Mouse (Mus musculus) myocyte (in vitro differentiated cells): ENCODE measurements around the gene Elp5.

Experiments
- CEBPB ChIP-seq: IDR thresholded peaks from 2 replicates; pipeline ENCODE4 v1.6.1; 2011; ENCODE audit warnings: mild to moderate bottlenecking, moderate library complexity; ENCODE audit not compliant: poor library complexity, insufficient read depth, severe bottlenecking
- E2F4 ChIP-seq: IDR thresholded peaks from one replicate; pipeline ENCODE4 v1.6.1; 2011; ENCODE audit warnings: mild to moderate bottlenecking, control low read depth, moderate library complexity; ENCODE audit not compliant: insufficient read depth
- MAX ChIP-seq: IDR thresholded peaks from one replicate; pipeline ENCODE4 v1.6.1; 2011; ENCODE audit warnings: low read depth, mild to moderate bottlenecking, control low read depth
- MYOD1 ChIP-seq, 3 experiments: IDR thresholded peaks; one replicate each; pipeline ENCODE4 v1.6.1; 2011; ENCODE audit warnings: control low read depth in 2 of 3, low read depth in 2 of 3, mild to moderate bottlenecking in 2 of 3, moderate library complexity in 1 of 3; ENCODE audit not compliant: insufficient read length in 2 of 3, control insufficient read depth in 1 of 3
- MYOG ChIP-seq, 3 experiments: IDR thresholded peaks; one replicate each; pipeline ENCODE4 v1.6.1; 2011; ENCODE audit warnings: control low read depth in 2 of 3, low read depth in 2 of 3, mild to moderate bottlenecking in 2 of 3; ENCODE audit not compliant: insufficient read length in 2 of 3, control insufficient read depth in 1 of 3, insufficient read depth in 1 of 3
- POLR2A ChIP-seq: IDR thresholded peaks from one replicate; pipeline ENCODE4 v1.6.1; 2011; ENCODE audit warnings: low read depth, mild to moderate bottlenecking, control low read depth, moderate library complexity; ENCODE audit not compliant: insufficient read length
- POLR2AphosphoS2 ChIP-seq: IDR thresholded peaks from one replicate; pipeline ENCODE4 v1.6.1; 2011; ENCODE audit warnings: low read depth, control low read depth; ENCODE audit not compliant: insufficient read length
- REST ChIP-seq: IDR thresholded peaks from one replicate; pipeline ENCODE4 v1.6.1; 2011; ENCODE audit warnings: mild to moderate bottlenecking, control low read depth, moderate library complexity; ENCODE audit not compliant: insufficient read depth, insufficient read length
- SRF ChIP-seq: IDR thresholded peaks from one replicate; pipeline ENCODE4 v1.6.1; 2011; ENCODE audit warnings: low read depth; ENCODE audit not compliant: control insufficient read depth, insufficient read length
- TCF12 ChIP-seq: IDR thresholded peaks from one replicate; pipeline ENCODE4 v1.6.1; 2011; ENCODE audit warnings: mild to moderate bottlenecking, control low read depth; ENCODE audit not compliant: poor library complexity, insufficient read depth, severe bottlenecking
- TCF3 ChIP-seq: IDR thresholded peaks from one replicate; pipeline ENCODE4 v1.6.1; 2011; ENCODE audit warnings: low read depth, control low read depth; ENCODE audit not compliant: insufficient read length
- USF1 ChIP-seq: IDR thresholded peaks from one replicate; pipeline ENCODE4 v1.6.1; 2011; ENCODE audit warnings: low read depth, mild to moderate bottlenecking, control low read depth, moderate library complexity

- TF ChIP-seq TCF12: no peak
- TF ChIP-seq POLR2A: no peak
- no peak for TF ChIP-seq POLR2AphosphoS2
- no peak for TF ChIP-seq TCF3
- no peak for TF ChIP-seq E2F4
- TF ChIP-seq USF1: no peak
- TF ChIP-seq CEBPB: no peak
- no peak for TF ChIP-seq MAX
- no peak for TF ChIP-seq MYOG (IDR thresholded peaks at IDR 0.05; ENCODE audit: control insufficient read depth in 1 of 3, insufficient read depth in 1 of 3, insufficient read length in 2 of 3, low read depth in 2 of 3)
- no peak for TF ChIP-seq REST
- no peak for TF ChIP-seq SRF
- no peak for TF ChIP-seq MYOD1 (IDR thresholded peaks at IDR 0.05; ENCODE audit: control insufficient read depth in 1 of 3, insufficient read length in 2 of 3, low read depth in 2 of 3)
These were observed 59.5 kb downstream of the Elp5 start for GRCm38 (mm10) chr11:69922796-69923195.
